Mouse (Mus musculus) adipocyte (in vitro differentiated cells): ENCODE data around the gene Ccser1.

ENCODE experiments used
- DNase-seq: peaks from one replicate; pipeline ENCODE4 v3.0.0-alpha.2; 2016; ENCODE audit warnings: low spot score

Ccser1 gene

DNA sequence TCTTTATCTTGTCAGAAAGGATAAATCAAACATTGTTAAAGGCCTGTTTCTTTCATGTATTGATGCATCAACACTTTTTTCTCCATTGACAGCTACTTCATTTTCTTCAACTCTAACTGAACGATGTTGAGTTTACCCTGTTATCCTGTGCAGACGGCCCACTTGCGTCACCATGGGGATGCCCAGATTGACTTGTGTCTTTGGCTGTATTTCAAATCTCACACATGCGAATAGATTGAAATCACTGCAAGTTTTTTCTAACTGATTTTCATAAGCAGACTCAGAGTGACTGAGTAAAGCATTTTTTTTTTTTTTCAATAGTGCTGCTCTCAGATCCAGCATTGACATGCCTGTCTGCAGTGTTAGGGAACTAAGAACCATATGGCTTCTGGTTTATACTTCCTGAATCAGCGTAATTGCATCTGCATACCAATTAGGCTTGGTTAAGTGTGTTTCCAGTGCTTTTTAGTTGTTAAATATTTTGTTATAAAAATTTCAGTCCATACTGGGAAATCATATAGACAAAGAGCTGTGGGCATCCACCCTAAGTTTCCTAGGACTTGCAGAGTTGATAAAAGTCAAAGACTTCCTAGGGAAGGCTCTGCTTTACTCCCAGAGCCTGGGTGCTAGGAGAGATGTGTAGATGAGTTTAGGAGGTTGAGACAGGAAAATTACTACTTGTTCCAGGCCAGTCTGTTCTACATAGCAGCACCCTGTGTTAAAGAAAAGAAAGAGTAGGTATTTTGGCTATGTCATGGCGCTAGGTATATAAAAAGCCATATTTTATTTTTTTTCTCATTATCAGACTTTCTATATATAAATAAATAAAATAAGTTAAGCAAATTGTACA lies 116.3 kb downstream of the Ccser1 start:
- DNase-seq: no peak

DNA sequence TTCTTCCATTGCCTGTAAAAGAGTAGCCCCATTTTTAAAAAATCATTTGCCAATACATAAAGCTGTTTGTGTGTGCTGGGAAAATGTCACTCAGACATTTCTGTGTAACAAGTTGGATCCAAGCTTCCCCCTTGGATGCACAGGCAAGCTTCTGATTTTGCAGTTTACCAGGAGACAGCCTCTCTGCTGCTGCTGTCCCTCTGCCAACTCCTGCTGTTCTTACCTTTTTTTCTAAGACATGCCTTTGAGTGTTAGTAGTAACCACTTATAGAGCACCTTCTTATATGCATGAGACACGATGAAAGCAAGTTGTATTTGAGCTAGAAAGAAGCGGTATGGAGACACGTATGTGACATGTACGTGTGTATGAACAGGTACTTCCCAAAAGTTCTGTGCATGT lies 120.3 kb downstream of the Ccser1 start:
- DNase-seq: no peak

DNA sequence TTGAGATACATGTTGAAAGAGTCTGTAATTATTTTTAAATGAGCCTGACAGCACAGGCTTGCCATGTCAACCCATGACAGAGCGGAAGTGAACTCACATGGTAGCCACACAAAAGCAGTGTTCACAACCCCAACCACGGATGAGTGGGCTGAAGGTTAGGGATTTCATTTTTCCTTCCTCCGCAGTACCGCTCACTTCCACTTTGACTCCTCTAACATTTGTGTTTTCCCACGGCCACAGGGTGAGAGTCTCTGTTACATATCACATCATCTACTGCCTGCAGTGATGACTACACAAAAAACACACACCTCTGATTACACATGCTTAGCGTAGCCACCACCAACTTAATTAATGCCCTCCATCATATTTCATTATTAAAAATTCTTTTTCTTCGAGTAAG lies 120.9 kb downstream of the Ccser1 start:
- DNase-seq: no peak

DNA sequence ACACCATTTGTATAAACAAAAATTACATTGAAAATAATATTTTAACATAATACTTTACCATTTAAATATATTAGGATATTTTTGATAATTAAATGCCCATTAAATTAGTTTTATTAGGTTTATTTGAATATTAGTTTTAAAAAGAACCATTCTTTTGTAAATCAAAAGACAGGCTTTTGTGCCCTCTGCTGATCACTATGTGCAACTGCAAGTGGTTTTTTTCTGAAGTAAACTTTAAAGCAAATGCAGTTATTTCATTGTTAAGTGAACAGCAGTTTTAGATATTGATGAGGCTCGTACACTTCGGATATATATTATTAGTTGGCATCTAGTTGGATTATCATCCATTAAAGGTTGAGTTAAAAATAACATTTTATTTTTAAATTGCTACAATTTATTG lies 121.5 kb downstream of the Ccser1 start:
- peak; percentile 42 for DNase-seq

DNA sequence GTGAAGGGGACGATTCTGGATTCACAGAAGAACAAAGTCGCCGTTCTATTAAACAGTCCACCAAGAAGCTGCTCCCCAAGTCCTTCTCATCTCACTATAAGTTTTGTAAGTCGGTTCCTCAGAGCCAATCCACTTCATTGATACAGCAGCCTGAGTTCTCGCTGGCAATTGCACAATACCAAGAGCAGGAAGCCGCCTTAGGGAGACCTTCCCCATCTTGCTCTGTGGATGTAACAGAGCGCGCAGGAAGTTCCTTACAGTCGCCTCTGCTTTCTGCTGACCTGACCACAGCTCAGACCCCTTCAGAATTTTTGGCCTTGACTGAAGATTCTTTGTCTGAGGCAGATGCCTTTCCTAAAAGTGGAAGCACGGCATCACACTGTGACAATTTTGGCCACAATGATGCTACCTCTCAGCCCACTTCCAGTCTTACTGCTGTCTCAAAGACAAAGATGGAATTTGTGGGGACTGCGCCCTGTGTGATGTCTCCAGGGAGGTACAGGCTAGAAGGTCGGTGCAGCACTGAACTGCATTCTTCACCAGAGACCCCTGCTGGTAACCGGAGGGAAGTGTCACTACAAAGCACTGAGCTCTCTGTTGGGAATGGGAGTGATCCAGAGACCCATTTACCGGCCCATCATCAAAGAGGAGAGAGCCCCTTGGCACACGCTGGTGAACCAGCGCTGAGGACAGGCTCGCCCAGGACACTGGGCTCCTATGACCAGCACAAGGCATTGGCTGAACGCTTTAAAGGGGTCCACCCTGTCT lies 131.4 kb downstream of the Ccser1 start:
- DNase-seq: no peak

DNA sequence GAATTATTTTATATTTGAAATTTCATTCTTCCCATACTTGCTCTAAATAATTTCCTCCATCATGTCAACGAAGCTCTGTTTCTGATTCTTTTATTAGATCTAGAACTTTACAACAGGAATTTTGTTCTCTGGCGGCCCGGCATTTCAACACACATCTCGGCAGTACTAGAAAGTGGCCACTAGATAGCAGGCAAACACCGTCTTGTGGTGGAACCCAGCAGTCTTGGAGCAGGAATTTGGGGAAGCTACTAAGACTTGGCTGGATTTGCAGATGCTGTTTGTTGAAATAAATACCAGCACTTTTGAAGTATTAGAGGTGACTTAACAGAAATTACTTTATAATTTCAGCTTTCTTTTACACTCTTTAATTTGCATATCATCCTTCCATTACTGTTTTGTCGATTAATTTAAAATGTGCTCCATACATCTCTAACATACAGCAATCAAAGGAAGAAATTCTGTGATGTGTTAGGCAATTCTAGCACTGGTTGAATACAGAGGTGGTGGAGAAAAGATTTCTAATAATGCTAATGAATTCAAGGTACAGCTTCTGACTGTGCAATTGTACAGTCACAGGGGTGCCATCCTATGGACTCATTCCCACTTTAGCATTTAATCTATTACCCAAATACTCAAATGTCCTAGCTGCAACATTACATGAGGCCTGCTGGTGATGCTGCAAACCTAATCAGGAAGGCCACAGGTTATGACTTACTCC lies 135.9 kb downstream of the Ccser1 start:
- DNase-seq: peak; percentile 50

DNA sequence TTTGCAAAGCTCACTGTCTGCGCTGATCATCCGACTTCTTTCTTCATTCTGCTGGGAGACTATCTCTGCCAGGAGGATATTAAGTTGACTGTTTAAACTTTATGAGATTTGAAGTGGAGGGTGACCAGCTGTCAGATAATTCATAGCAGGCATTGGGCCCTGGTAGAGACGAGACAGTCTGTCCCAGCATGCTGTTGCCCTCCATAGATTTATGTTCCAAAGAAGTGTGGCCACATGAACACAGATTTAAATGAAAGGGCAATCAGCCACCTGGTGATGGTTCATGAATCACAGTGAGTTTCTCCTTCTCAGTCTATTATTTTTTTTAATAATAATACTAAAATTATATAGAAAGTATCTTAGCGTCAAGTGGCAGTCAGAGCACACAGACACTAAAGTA lies 140.7 kb downstream of the Ccser1 start:
- DNase-seq: no peak

DNA sequence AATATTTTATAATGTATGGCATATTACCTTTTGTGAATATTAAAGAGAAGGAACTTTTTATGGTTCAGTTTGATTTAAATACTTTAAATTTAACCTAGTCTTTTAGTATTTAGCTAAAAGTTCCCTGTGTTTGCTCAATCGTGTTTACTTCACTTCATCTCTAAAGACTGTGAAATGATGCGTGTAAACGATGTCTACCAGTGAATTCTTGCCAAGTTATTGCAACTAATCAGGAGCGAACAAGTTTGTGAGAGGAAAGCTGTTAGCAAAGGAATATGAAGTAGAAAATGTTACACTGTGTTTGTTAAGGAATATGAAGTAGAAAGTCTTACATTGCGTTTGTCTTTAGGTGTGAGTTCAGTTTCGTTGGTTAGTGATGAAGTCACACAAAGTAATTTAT lies 142.2 kb downstream of the Ccser1 start:
- no peak for DNase-seq

DNA sequence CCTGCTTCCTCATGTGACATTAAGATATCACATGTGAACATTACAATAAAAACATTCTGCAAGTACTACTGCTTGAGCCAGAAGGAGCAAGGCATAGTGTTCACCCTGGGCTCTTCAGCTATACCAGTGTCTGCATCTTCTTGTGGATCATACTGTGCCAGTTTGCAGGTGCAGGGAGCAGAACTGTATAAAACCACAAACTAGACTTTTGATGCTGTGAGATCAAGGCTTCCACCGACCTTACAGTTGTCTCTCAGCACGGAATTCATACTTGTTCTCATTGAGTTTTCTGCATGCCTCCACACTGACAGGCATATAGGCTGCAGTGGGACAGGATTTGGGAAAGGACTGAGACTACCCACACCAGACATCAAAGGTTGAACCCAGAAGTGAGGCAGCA lies 146.0 kb downstream of the Ccser1 start:
- no peak for DNase-seq

DNA sequence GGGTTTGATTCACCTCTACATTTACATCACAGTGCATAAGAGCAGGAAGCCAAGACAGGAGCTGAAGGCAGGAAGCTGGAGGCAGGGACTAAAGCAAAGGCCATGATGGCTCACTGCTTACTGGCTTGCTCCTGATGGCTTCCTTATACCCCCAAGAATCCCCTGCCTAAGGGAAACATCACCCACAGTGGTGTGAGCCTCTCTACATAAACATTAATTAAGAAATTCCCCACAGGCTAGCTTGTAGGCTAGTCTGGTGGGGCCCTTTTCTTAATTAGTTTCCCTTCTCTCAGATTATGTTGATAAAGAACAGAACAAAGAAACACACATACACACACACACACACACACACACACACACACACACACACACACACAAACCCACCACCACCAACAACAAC lies 148.9 kb downstream of the Ccser1 start:
- DNase-seq: no peak

DNA sequence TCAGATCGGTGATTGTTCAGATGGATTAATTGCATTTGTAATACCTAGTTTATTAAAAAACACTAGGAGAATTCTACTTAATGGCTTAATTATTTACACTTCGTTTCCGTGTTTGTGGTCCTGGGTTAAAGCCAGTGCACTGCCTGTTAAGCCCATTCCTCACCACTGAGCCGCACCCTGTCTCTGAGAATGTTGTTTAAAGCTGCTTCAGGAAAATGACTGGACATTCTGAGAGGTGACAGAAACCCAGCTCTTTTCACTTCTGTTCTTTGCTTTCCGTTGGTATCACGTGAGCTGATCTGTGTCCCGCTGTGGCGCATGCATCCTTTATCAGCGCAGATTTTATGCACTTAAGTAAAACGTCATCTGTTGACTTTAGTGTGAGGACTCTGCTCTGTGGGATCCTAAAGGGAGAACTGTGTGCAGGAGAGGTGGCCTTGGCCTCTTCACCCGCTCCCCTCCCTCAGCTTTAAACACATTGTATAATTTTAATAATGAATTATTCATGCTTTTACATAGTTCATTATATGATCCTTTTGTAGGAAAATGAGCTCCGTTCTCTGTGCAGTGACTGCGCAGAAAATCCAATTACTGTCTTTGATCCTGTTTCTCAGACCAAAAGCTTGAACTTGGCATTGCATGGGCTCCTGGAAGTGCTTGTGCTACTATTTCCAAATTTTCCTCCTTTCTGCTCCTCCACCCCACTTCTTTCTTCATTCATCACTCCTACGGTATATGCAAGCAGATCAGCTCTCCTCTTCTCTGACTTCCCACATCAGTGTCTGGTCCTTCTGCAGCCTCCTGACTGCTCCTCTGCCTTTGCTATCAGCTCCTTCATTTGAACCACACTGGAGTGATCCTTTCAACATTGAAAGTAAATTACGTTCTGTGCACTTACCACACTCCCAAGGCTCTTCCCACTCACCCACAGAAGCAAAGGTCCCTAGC lies 149.7 kb downstream of the Ccser1 start:
- no peak for DNase-seq

DNA sequence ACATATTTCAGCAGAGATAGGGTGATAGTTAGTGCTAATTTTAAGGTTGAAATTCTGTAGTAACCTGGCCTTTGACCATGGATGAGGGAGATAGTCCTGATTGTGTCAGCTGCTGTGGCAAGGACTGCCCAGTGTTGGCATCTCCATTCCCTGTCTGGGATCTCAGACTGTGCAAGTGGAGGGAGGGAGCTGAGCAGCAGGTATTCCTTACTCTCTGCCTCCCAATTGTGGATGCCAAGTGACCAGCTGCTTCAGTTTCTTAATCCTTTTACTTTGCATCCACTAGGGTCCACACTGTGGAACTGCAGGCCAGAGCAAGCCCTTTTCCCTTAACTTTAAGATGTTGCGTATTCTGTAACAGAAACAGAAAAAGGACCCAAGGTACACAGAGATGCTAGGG lies 154.3 kb downstream of the Ccser1 start:
- no peak for DNase-seq

DNA sequence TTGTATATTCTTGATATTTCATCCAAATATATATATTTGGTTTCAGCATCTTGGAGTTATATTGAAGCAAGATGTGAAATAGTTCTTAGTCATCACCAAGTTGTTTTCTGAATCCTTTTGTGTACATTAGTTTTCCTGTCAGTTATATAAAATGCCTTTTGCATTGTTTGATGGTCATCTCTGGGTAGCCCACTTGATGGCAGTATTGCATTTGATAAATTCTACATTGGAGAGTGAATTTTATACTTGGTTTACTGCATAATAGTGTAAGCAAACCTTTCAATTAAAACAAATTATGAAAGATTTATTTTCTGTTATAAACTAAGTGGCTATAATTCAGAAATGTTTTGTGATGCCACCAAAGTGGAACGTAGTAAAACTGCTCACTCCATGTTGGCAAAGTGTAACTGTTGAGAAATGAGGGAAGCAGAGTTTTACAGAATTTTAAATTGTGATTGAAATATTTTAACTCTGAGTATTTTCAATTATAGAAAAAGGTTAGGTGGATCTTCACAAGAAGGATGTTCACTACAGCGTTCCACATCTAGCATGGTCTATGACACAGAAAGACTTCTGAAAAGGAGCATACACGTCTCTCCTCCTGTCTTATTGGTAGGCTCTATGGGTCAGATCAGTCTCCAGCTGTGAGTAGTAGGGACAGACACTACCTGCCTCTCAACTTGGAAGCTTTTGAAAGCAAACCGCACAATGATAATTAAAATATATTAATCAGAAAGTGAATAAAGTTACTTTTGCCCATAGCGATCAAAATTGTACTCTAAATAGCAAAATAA lies 167.1 kb downstream of the Ccser1 start:
- DNase-seq: peak; percentile 16

DNA sequence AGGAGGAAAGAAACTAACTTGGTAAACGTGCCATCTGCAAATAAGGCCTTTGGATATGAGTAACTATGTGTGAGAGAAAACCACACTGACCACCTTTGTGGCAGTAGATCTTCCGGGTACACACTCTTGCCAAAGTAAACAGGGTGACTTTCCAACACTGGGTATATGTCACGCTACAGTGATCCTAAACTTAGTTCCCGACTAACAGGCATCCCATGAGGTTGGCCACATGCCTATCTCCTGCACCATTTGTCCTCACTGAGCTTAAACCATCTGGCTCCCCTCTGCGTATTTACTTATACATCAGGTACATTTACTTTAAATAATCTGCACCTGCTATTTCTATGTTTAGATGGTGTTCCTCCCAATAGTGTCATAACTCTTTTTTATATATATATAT lies 183.6 kb downstream of the Ccser1 start:
- DNase-seq: no peak

DNA sequence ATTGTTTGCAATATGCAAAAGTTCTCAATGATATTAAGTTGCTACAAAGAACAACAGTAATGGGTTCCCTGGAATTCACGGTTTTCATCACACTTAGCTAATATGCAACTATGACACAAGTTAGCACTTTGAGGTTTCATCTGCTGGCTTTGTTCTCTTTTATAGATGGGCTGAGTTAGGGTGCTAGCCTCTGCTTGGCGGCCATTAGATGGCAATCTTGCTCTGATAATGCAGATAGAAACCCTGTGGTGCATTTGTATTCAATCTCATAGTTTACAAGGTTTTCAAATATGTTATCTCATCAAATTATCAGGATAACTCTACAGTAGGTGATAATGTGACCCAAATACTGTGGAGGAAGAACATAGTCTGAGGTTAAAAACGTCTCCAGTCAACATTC lies 202.4 kb downstream of the Ccser1 start:
- DNase-seq: no peak

DNA sequence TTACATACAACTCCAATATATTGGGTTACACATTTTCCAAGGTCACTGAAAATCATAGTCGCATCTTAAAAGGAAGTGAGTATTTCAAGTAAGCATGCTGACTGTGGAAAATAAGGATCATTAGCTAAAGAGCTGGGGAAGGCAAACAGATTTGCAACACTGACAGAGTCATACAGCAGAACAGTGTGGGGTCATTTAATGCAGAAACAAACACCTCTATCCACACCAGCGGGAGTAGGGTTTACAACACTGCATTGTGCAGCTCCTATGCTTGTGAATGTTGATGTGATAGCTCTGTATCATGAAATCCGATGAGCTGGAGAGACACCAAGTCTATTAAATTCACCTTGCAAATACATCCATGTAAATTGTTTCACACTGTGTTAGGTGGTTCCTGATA lies 202.9 kb downstream of the Ccser1 start:
- DNase-seq: no peak

DNA sequence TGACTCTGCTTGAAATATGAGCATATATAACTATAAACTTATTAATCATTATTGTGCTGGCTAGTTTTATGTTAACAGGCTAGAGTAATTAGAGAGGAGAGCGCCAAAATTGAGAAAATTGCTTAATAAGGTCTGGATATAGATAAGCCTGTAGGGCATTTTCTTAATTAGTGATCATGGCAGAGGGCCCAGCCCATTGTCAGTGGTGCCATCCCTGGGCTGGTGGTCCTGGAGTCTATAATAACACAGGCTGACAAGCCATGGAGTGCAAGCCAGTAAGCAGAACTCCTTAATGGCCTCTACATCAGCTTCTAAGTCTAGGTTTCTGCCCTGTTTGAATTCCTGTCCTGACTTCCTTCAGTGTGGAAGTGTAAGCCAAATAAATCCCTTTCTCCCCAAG lies 206.9 kb downstream of the Ccser1 start:
- DNase-seq: no peak

DNA sequence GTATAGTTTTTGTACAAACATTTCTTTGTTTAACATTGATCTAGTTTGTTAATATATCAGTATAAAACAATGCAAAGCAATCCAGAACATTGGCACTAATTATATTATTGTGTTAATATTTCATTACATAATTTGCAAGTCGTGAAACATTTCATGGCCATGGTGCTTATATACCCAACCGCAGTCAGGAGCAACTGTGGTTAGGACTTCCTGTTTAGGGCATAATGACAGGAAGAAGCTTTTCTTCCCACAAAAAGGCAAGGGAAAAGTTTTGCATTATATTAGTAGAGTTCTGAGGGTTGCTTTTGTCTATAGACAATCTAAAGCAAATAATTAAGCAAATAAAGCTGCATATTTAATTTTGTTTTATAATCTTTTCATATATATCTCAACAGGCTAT lies 247.4 kb downstream of the Ccser1 start:
- DNase-seq: no peak

DNA sequence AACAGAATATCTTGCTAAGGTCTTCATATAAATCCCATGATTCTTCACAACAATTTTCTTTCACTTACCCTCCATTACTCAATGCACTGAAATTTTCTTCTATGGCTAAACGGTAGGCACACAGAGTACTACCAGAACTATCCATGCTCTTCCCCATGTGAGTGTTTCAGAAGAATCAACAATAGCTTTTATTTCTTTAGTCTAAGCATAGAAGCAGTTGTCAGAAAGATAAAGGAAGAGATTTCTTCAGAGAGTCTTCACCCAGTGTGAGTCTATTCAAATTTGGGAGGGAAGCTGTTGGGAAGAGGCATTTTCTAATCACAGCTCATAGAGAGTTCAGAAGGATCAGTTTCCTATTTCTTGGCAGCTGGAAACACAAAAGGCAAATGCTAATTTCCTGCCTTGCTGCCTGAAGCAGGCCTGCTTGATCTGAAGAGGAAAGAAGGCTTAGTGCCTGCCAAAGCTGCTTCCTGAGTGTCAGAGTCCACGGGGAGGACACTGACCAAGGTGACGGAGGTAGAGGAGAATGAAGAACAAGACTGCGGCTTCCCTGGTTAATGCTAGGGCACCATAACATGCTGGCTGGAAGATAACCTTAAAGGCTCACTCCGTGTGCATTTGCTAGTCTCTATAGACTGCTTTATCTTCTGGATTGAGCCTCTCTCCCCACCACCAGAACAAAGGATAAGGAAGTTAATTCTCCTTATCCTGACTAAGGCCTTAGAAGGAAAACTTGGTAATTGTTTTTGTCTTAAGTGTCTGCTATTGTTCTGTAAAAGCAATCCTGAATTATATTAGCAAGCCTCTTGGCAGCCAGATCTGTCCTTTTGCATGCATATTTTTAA lies 251.0 kb downstream of the Ccser1 start:
- DNase-seq: no peak

DNA sequence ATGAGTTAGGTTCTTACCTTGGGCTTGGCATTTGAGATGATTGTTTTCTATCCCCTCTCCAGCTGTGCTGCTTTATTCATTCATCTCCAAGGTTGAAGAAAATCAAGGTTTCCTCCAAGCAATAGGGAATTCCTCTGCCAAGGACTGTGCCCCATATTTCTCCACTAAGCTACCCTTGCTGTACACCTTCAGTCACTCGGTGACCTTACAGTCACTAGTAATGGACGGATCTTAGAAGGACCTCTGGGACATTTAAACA lies 251.5 kb downstream of the Ccser1 start:
- no peak for DNase-seq
